Comparison of ENCODE assay signal across 20 mouse cellular contexts in genomic region chr4:105525135-105525534, GRCm38 (mm10).
"Had no signal": no experiment of that assay in that cellular context is flagged by ENCODE, and none has a peak within 500 bp of the region (broad histone marks: within the 10 kb centered on the region; RNA-seq: fewer than 3 reads in every experiment).

No protein-coding gene starts in this region.

- H3K4me2 ChIP-seq: limb, embryonic 15.5 days; liver, embryonic 12.5 days; liver, embryonic 15.5 days; midbrain, embryonic 13.5 days; neural tube, embryonic 13.5 days had no signal

- H3K4me3 ChIP-seq: layer of hippocampus, adult 2 months; limb, embryonic 15.5 days; liver, embryonic 12.5 days; liver, embryonic 15.5 days; megakaryocyte, embryonic 14.5 days; midbrain, embryonic 10.5 days; midbrain, embryonic 13.5 days; myocyte; neural tube, embryonic 13.5 days had no signal

- H3K27me3 ChIP-seq: limb, embryonic 15.5 days; liver, embryonic 12.5 days; liver, embryonic 15.5 days; megakaryocyte, embryonic 14.5 days; midbrain, embryonic 13.5 days; neural tube, embryonic 13.5 days had no signal

- H3K36me3 ChIP-seq: limb, embryonic 15.5 days; liver, embryonic 12.5 days; liver, embryonic 15.5 days; midbrain, embryonic 10.5 days; midbrain, embryonic 13.5 days; neural tube, embryonic 13.5 days had no signal

- DNase-seq: kidney, adult 18-20 months; kidney, adult 9 months; kidney, postnatal 14 days; kidney, postnatal 4 days; layer of hippocampus, adult 9-11 months; lung, adult 18-20 months; lung, postnatal 36 days; retina, postnatal 1 day; thymus, postnatal 25 days had no signal

- H3K9ac ChIP-seq: limb, embryonic 15.5 days; liver, embryonic 12.5 days; liver, embryonic 15.5 days; midbrain, embryonic 13.5 days; neural tube, embryonic 13.5 days had no signal

- H3K27ac ChIP-seq: layer of hippocampus, adult 2 months; limb, embryonic 15.5 days; liver, embryonic 12.5 days; liver, embryonic 15.5 days; midbrain, embryonic 10.5 days; midbrain, embryonic 13.5 days; neural tube, embryonic 13.5 days had no signal

- ATAC-seq: intestine, embryonic 16.5 days; liver, embryonic 12.5 days; midbrain, embryonic 13.5 days; midbrain, embryonic 16.5 days had no signal

- H3K9me3 ChIP-seq: limb, embryonic 15.5 days; liver, embryonic 12.5 days; liver, embryonic 15.5 days; midbrain, embryonic 10.5 days; midbrain, embryonic 13.5 days; neural tube, embryonic 13.5 days had no signal

- H3K4me1 ChIP-seq: limb, embryonic 15.5 days; liver, embryonic 12.5 days; liver, embryonic 15.5 days; megakaryocyte, embryonic 14.5 days; midbrain, embryonic 10.5 days; midbrain, embryonic 13.5 days; neural tube, embryonic 13.5 days had no signal
